Comparison of ENCODE assay signal across 18 mouse cellular contexts in genomic region chr12:89896901-89897300, GRCm38 (mm10).
DNase-seq lines count a peak whose midpoint lies in the region; ATAC-seq lines count a peak whose summit lies in the region.
"Had no signal": no experiment of that assay in that cellular context is flagged by ENCODE, and none has a peak within 500 bp of the region (broad histone marks: within the 10 kb centered on the region; RNA-seq: fewer than 3 reads in every experiment).

No protein-coding gene starts in this region.

- DNase-seq in cerebellum, adult 11-12 months, result peak; percentile 48
- no peak for DNase-seq in cerebellum, postnatal 4 days (ENCODE audit: low spot score in 2 of 2)
- peak; percentile 12 for DNase-seq in hindbrain, embryonic 11.5 days (ENCODE audit: low spot score)
- DNase-seq in cerebellum, adult 9-10 months, result peak; percentile 55
- peak; percentile 20 for DNase-seq in embryo, embryonic 11 days
- DNase-seq in lung, postnatal 25 days (ENCODE audit: low spot score), result no peak
- DNase-seq in heart, postnatal 25 days (ENCODE audit: low spot score), result no peak
- DNase-seq: adrenal gland, postnatal 10 days; gastrocnemius, adult 2 months; gastrocnemius, postnatal 25 days; heart, postnatal 36 days; kidney, adult 8-10 months had no signal

- H3K27ac ChIP-seq in hindbrain, embryonic 11.5 days (ENCODE audit: low read depth, low read length), result no peak overlapping the region
- no peak overlapping the region for H3K27ac ChIP-seq in hindbrain, embryonic 16.5 days (ENCODE audit: low read depth, low read length)
- H3K27ac ChIP-seq: embryonic facial prominence, embryonic 10.5 days; forebrain, embryonic 10.5 days; gastrocnemius, adult 2 months; hindbrain, embryonic 13.5 days had no signal

- H3K27me3 ChIP-seq in hindbrain, embryonic 11.5 days (ENCODE audit: control insufficient read depth, insufficient read depth, low read length), result no peaks in the 10 kb centered on the region
- H3K27me3 ChIP-seq in hindbrain, embryonic 16.5 days (replicated peaks; ENCODE audit: control insufficient read depth, insufficient read depth, low read length), result no peaks in the 10 kb centered on the region
- H3K27me3 ChIP-seq: heart, embryonic 12.5 days; hindbrain, embryonic 13.5 days had no signal

- H3K4me1 ChIP-seq in hindbrain, embryonic 11.5 days (replicated peaks; ENCODE audit: control insufficient read depth, insufficient read depth, low read length), result no peaks in the 10 kb centered on the region
- no peaks in the 10 kb centered on the region for H3K4me1 ChIP-seq in hindbrain, embryonic 16.5 days (ENCODE audit: control insufficient read depth, insufficient read depth, low read depth, low read length)
- H3K4me1 ChIP-seq: embryonic facial prominence, embryonic 10.5 days; forebrain, embryonic 10.5 days; heart, embryonic 12.5 days; hindbrain, embryonic 13.5 days had no signal

- ATAC-seq in hindbrain, embryonic 11.5 days (ENCODE audit: low FRiP score), result no peak
- ATAC-seq in hindbrain, embryonic 16.5 days, result no peak
- ATAC-seq: intestine, embryonic 16.5 days had no signal

- intact Hi-C loops in heart, postnatal 25 days (cut with DNase I), result no loop called here

- H3K9ac ChIP-seq in hindbrain, embryonic 11.5 days (ENCODE audit: low read depth, low read length), result no peak overlapping the region
- H3K9ac ChIP-seq in hindbrain, embryonic 16.5 days (ENCODE audit: low read depth, low read length), result no peak overlapping the region
- H3K9ac ChIP-seq: heart, embryonic 12.5 days; hindbrain, embryonic 13.5 days had no signal

- no peaks in the 10 kb centered on the region for H3K36me3 ChIP-seq in hindbrain, embryonic 11.5 days (ENCODE audit: control insufficient read depth, insufficient read depth, low read length)
- no peaks in the 10 kb centered on the region for H3K36me3 ChIP-seq in hindbrain, embryonic 16.5 days (ENCODE audit: control insufficient read depth, insufficient read depth, low read length)
- H3K36me3 ChIP-seq: embryonic facial prominence, embryonic 10.5 days; forebrain, embryonic 10.5 days; heart, embryonic 12.5 days; hindbrain, embryonic 13.5 days had no signal

- H3K4me3 ChIP-seq in hindbrain, embryonic 11.5 days (ENCODE audit: low read depth, low read length), result no peak overlapping the region
- H3K4me3 ChIP-seq in hindbrain, embryonic 16.5 days (ENCODE audit: low read length), result no peak overlapping the region
- H3K4me3 ChIP-seq: embryonic facial prominence, embryonic 10.5 days; forebrain, embryonic 10.5 days; gastrocnemius, adult 2 months; heart, embryonic 12.5 days; hindbrain, embryonic 13.5 days had no signal

- no peaks in the 10 kb centered on the region for H3K9me3 ChIP-seq in hindbrain, embryonic 11.5 days (ENCODE audit: control insufficient read depth, low read length)
- H3K9me3 ChIP-seq in hindbrain, embryonic 16.5 days (ENCODE audit: control insufficient read depth, low read length), result no peaks in the 10 kb centered on the region
- H3K9me3 ChIP-seq: embryonic facial prominence, embryonic 10.5 days; forebrain, embryonic 10.5 days; heart, embryonic 12.5 days; hindbrain, embryonic 13.5 days had no signal

- H3K4me2 ChIP-seq in hindbrain, embryonic 11.5 days (replicated peaks; ENCODE audit: low read depth, low read length), result no peak overlapping the region
- H3K4me2 ChIP-seq in hindbrain, embryonic 16.5 days (ENCODE audit: low read length), result no peak overlapping the region
- H3K4me2 ChIP-seq: heart, embryonic 12.5 days; hindbrain, embryonic 13.5 days had no signal

- WGBS in hindbrain, embryonic 11.5 days, result 17% methylated on average over 2 of the region's 2 CpGs
- 40% methylated on average over 2 of the region's 2 CpGs for WGBS in hindbrain, embryonic 16.5 days

Comparison
In these comparisons a context has a peak if more than half of its experiments do, and no peak if none do; other contexts are left out.
1. DNase-seq: peak in cerebellum, adult 11-12 months (single experiment), hindbrain, embryonic 11.5 days (single experiment), cerebellum, adult 9-10 months (single experiment) and embryo, embryonic 11 days (single experiment); none in cerebellum, postnatal 4 days (0 of 2), lung, postnatal 25 days (single experiment) and heart, postnatal 25 days (single experiment).